In genomic region chr5:140540106-140540505, GRCm38 (mm10) we compare ENCODE assay signal across 1 mouse cellular context.
A peak's percentile ranks its signal among the peaks of the same experiment; 100 is the strongest.
TF ChIP-seq lines count a peak whose summit lies in the region.

No protein-coding gene starts in this region.

TF ChIP-seq in CH12.LX, 34 proteins besides CTCF, POLR2A, EP300 and RAD21 (continued from another document):
- TF ChIP-seq RCOR1 (conservative IDR thresholded peaks at IDR 0.05; ENCODE audit: low read depth, low read length), result no peak
- no peak for TF ChIP-seq PAX5 (IDR thresholded peaks at IDR 0.05; ENCODE audit: low read length)
- TF ChIP-seq JUND (conservative IDR thresholded peaks at IDR 0.05; ENCODE audit: low read depth, low read length), result no peak
- TF ChIP-seq IRF4 (IDR thresholded peaks at IDR 0.05; ENCODE audit: low read depth, low read length), result no peak; the same call in 1 of the 2 replicates
- no peak for TF ChIP-seq TBP (conservative IDR thresholded peaks at IDR 0.05; ENCODE audit: low read depth, low read length)
- TF ChIP-seq MAZ (IDR thresholded peaks at IDR 0.05; ENCODE audit: low read depth, low read length), result no peak
- no peak for TF ChIP-seq UBTF (IDR thresholded peaks at IDR 0.05; ENCODE audit: low read depth, low read length)
- TF ChIP-seq ZMIZ1 (IDR thresholded peaks at IDR 0.05; ENCODE audit: low read depth, low read length), result no peak
- TF ChIP-seq USF1 (IDR thresholded peaks at IDR 0.05; ENCODE audit: low read depth, low read length), result no peak
- no peak for TF ChIP-seq ELF1 (IDR thresholded peaks at IDR 0.05; ENCODE audit: low read depth, low read length)
- TF ChIP-seq NRF1 (IDR thresholded peaks at IDR 0.05; ENCODE audit: low read depth, low read length), result peak; percentile 31; the same call in 1 of the 2 replicates
- peak; percentile 86 for TF ChIP-seq SMC3 (IDR thresholded peaks at IDR 0.05; ENCODE audit: low read depth, low read length)
- no peak for TF ChIP-seq BHLHE40 (IDR thresholded peaks at IDR 0.05; ENCODE audit: low read depth, low read length)
TF ChIP-seq in CH12.LX: peak in this region for 4.
